Mouse (Mus musculus): ENCODE results near the gene Cnn2.

The Cnn2 gene

DNA sequence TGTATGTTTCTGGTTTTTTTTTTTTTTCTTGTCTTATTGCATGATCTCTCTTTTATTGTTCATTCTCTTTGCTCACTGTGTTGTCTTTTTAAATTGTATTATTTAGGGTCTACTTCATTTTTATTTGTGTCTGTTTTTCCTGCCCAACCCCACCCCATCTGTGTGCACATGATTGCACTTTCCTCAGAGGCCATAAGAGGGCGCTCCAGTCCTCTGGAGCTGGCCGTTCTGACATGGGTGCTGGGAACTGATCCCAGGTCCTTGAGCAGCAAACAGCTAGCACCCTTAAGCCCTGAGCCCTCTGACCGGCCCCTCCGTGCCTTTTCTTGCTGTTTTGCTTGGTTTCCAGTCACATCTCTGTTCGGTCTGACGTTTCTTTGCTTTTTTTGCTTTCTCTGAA, 3.2 kb downstream of the Cnn2 start:
- no peak for DNase-seq

DNA sequence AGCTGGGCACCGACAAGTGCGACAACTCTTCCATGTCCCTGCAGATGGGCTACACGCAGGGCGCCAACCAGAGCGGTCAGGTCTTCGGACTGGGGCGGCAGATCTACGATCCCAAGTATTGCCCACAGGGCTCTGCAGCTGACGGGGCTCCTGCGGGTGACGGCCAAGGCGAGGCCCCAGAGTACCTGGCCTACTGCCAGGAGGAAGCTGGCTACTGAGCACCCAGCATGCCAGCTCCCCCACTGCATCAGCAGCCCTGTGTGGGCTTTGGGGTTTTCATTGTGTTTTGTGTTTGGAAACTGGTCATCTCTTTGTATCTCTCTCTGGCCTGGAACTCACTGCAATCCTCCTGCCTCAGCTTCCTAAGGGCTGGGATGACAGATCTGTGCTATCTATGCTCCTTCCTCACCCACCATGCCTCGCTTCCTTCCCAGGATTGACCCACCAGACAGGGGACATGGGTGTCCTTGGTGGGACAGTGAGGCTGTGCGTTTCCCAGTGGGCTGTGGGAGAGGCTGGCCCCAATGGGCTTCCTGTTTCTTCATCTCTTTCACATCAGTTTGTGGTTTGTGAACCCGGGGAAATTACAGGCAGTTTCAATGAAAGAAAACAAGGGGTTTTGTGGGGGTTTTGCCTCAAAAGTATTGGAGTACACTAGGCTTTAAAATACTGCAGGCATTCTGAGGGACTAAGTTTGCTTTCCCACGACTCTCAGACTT, 6.2 kb downstream of the Cnn2 start:
- DNase-seq, result no peak

- DNase-seq, result no peak
These were observed 7.3 kb downstream of the Cnn2 start for GRCm38 (mm10) chr10:79995636-79996035.

- DNase-seq, result peak; percentile 90 to 94
These were observed 8.1 kb downstream of the Cnn2 start, which contains the start of gene Abca7 for GRCm38 (mm10) chr10:79996272-79997033. Gene Abca7 (plus strand): TSS chr10:79996494.

- peak; percentile 63 to 77 for DNase-seq
These were observed 8.8 kb downstream of the Cnn2 start for GRCm38 (mm10) chr10:79997034-79997760.

- no peak for DNase-seq
These were observed 9.4 kb downstream of the Cnn2 start for GRCm38 (mm10) chr10:79997819-79998218.

DNA sequence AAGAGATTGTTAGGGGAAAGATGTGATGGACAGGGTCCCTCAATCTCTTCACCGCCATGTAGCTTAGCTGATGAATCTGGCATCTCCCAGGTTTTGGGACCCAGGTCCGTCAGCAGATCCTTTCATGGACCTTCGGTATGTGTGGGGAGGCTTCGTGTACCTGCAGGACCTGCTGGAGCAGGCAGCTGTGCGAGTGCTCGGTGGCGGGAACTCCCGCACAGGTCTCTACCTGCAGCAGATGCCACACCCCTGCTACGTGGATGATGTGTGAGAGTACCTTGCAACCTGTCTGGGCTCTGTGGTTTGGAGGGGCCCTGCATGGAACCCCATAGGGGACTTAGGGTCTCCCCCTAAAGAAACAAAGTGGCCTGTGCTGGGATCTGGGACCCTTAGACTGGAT, 13.6 kb downstream of the Cnn2 start:
- no peak for DNase-seq

GRCm38 (mm10) chr10:80002829-80003228, 14.4 kb downstream of the Cnn2 start:
- DNase-seq, result no peak

GRCm38 (mm10) chr10:80003374-80004232, 15.2 kb downstream of the Cnn2 start:
- DNase-seq, result no peak

DNA sequence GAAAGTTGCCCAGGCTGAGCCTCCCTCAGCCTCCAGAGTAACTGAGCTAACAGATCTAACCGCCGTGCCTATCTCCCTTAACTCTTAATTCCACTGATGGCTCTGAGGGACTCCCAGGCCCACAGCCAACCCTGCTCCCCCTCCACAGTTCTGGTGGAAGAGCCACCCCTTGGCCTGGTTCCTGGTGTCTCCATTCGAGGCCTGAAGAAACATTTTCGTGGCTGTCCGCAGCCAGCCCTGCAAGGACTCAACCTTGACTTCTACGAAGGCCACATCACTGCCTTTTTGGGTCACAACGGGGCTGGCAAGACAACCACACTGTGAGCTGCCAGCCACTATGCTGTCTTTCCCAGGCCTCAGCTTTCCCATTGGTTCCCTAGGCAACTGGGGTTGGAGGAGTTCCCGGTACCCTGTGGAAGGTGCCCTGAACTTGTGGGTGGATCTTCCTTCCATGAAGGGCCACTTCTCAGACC, 15.9 kb downstream of the Cnn2 start:
- DNase-seq, result no peak

- DNase-seq, result no peak
These were observed 23.4 kb downstream of the Cnn2 start for GRCm38 (mm10) chr10:80011740-80012139.

GRCm38 (mm10) chr10:80013609-80014008, 25.2 kb downstream of the Cnn2 start:
- no peak for DNase-seq

DNA sequence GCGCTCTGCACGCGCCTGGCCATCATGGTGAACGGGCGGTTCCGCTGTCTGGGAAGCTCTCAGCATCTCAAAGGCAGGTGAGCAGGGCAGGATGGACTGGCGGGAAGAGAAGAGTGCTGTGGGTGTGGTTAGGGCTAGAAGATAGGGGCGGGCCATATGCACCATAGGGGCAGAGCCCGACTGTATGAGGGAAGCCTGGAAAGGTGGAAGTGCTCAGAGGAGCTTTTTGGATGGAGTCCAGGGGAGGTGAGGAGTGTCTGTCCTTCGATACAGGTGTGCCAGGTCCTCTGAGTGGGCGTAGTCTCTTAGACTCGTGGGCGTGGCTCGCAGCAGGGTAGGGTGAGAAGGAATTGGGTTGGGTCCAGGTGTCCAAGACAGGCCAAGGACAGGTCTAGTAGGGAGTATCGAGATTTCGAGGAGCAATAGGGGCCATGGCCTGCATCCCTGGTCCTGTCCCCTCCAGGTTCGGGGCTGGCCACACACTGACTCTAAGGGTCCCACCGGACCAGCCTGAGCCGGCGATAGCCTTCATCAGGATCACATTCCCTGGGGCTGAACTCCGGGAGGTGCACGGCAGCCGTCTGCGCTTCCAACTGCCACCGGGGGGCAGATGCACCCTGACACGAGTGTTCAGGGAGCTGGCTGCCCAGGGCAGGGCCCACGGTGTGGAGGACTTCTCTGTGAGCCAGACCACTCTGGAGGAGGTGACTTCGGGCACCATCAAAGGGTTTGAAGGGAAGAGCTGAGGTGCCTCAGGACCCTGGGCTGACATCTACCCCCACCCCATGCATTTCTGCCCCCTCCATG, 26.3 kb downstream of the Cnn2 start:
- no peak for DNase-seq

GRCm38 (mm10) chr10:80015583-80015982, 27.2 kb downstream of the Cnn2 start:
- no peak for DNase-seq

GRCm38 (mm10) chr10:80016511-80016910, 28.1 kb downstream of the Cnn2 start, which contains the start of gene Arhgap45:
Gene Arhgap45 (plus strand): TSS chr10:80016653.
- peak; percentile 87 to 94 for DNase-seq

GRCm38 (mm10) chr10:80016931-80017330, 28.5 kb downstream of the Cnn2 start:
- no peak for DNase-seq

DNA sequence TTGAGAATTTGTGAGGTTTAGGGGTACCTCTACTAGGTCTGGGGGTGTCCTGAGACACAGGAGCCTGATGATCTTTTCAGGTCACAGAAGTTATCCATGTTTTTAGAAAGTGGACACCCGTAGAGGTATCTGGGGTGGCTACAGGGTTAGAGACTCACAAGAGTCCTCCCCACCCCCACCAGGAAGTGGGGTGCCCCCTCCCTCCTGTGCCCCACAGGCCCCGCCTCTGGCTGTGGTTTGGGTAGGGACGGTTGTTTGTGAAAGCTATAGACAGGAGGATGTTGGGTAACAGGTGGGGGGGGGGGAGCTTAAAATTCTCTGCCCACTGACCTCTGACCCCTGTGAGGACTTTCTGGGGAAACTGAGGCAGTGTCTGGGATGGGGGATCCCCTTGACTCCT, 29.0 kb downstream of the Cnn2 start:
- DNase-seq, result peak; percentile 95 to 97

DNA sequence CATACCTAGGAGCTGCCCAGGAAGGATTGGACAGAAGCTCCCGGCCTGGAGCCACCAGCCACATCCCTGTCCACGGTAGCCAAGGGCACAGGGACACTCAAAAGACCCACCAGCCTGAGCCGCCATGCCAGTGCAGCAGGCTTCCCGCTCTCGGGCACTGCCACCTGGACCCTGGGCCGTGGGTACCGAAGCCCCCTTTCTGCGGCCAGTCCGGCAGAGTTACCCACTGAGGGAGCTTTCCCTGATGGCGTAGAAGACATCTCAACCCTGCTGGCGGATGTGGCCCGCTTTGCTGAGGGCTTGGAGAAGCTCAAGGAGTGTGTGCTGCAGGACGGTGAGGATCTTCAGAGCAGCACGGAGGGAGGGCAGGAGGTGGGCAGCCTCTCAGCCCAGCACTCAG, 29.4 kb downstream of the Cnn2 start:
- DNase-seq, result peak in 1 of 2 experiments; percentile 64

GRCm38 (mm10) chr10:80018739-80019297, 30.4 kb downstream of the Cnn2 start:
- DNase-seq, result peak in 1 of 2 experiments; percentile 69

DNA sequence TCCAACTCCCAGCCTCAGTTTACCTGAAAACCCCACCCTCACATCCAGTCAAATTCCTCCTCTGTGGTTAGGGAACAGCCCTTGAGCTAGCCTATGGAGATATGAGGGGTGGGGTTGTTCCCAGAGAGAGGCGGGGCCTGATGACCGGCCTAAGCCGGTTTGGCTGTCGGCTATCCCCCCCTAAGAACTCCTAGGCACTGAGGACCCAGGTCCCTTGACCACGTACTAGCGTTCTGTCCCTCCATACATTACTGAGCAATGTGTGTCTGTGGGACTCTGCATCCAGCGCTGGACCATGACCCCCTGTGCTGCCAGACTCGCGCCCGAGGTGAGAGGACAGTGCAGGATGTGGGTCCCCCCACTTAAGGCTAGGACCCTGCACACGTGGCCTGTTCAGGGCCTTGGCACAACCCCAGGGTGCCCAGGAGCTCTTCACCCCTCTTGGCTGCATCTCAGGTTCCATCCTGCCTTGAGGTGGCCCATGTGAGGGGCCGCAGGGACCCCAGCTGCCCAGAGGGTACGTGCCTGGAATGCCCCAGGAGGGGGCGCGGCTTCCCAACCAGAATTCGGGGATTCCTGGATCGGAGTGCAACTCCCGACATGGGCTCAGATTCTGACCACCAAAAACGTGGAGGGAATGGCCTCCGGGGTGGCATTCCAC, 31.2 kb downstream of the Cnn2 start:
- no peak for DNase-seq
